Mouse (Mus musculus) naive thymus-derived CD4-positive, alpha-beta T cell, adult 5 months (primary cell): ENCODE measurements around the gene Gm18596. TPM values are rescaled to one million over a fixed set of nuclear protein-coding genes. Genes with fewer than 3 reads are reported as not detected.

Source experiments
- polyA plus RNA-seq: library from polyadenylated mRNA; unstranded; fragments of 100-300 nt; shearing (Covaris generic); gene quantifications from one replicate; pipeline ENCODE4 v1.2.1, GENCODE M21; 2017

Gm18596 gene
- polyA plus RNA-seq, result not detected

GRCm38 (mm10) chr10:77741924-77742688 is at the start of gene Gm18596:
TSS of gene Gm18596 (minus strand) at chr10:77742638.

GRCm38 (mm10) chr10:77787876-77788275 is 45.4 kb upstream of the Gm18596 start, which contains the start of gene Gm7137:
TSS of gene Gm7137 (minus strand) at chr10:77788200.

GRCm38 (mm10) chr10:77782442-77782841 is 40.0 kb upstream of the Gm18596 start, which contains the start of gene Gm3250:
TSS of gene Gm3250 (minus strand) at chr10:77782542.

DNA sequence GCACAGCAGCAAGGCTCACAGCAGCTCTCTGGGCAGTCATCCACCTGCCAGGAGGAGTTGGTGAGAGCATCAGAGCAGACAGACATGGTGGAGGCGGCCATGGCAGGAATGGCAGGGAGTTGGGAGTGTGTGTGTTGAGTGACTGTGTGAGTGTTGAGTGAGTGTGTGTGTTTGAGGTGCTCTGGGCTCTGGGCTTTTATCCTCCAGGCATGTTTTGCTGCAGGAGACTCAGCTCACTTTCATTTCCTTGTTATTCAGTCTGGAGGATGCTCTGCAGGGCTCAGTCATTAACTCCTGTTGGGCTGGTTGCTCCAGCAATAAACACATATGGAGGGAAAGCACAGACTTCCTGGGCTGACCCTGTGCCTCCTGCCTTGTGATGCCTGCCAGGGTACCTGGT is 34.4 kb upstream of the Gm18596 start, which contains the start of gene Gm7138:
Gene Gm7138, minus strand, starts transcription at position 101 of the 400 bp plus-strand sequence.

DNA sequence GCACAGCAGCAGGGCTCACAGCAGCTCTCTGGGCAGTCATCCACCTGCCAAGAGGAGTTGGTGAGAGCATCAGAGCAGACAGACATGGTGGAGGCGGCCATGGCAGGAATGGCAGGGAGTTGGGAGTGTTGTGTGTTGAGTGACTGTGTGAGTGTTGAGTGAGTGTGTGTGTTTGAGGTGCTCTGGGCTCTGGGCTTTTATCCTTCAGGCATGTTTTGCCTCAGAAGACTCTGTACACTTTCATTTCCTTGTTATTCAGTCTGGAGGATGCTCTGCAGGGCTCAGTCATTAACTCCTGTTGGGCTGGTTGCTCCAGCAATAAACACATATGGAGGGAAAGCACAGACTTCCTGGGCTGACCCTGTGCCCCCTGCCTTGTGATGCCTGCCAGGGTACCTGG is 28.8 kb upstream of the Gm18596 start, which contains the start of gene Gm3238:
Gene Gm3238, minus strand, starts transcription at position 101 of the 400 bp plus-strand sequence.

DNA sequence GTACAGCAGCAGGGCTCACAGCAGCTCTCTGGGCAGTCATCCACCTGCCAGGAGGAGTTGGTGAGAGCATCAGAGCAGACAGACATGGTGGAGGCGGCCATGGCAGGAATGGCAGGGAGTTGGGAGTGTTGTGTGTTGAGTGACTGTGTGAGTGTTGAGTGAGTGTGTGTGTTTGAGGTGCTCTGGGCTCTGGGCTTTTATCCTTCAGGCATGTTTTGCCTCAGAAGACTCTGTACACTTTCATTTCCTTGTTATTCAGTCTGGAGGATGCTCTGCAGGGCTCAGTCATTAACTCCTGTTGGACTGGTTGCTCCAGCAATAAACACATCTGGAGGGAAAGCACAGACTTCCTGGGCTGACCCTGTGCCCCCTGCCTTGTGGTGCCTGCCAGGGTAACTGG is 17.1 kb upstream of the Gm18596 start, which contains the start of gene Gm3233:
Gene Gm3233, minus strand, starts transcription at position 101 of the 400 bp plus-strand sequence.

GRCm38 (mm10) chr10:77751254-77751653 is 8.8 kb upstream of the Gm18596 start, which contains the start of gene Gm9736:
TSS of gene Gm9736 (minus strand) at chr10:77751354.

GRCm38 (mm10) chr10:77726186-77726585 is 16.3 kb downstream of the Gm18596 start, which contains the start of gene Gm10100:
TSS of gene Gm10100 (plus strand) at chr10:77726486.

DNA sequence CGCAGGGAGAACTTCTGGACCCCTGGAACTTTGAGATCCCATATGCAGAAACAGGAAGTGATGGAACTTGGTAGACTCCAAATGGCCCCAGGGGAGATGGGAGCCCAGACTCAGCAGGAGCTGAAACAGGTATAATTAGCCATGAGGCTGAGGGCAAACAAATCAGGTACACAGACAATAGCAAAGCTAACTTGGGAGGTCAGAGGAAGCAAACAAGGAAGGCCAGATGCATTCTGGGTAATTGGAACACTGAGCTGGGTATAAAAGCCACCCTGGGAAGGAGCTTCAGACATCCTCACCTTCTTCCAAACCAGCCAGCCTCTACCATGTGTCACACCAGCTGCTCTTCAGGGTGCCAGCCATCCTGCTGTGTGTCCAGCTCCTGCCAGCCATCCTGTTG is 22.1 kb downstream of the Gm18596 start, which contains the start of gene Krtap12-1:
Gene Krtap12-1, plus strand, starts transcription at position 301 of the 400 bp plus-strand sequence.

DNA sequence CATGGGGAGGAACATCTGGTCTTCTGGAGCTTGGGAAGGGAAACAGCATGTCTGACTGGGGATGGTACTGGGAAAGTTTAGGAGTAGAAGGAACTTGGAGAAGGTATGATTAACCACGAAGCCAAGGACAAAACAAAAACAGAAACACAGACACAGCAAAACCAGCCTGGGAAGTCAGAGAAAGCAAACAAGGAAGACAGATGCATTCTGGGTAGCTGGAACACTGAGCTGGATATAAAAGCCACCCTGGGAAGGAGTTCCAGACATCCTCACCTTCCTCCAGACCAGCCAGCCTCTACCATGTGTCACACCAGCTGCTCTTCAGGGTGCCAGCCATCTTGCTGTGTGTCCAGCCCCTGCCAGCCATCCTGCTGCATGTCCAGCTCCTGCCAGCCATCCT is 26.9 kb downstream of the Gm18596 start, which contains the start of gene Gm10142:
Gene Gm10142, plus strand, starts transcription at position 301 of the 400 bp plus-strand sequence.

GRCm38 (mm10) chr10:77711157-77711556 is 31.3 kb downstream of the Gm18596 start, which contains the start of gene Gm10024:
TSS of gene Gm10024 (plus strand) at chr10:77711457.

GRCm38 (mm10) chr10:77706326-77706725 is 36.1 kb downstream of the Gm18596 start, which contains the start of gene Gm10272:
TSS of gene Gm10272 (plus strand) at chr10:77706626.

GRCm38 (mm10) chr10:77697133-77697532 is 45.3 kb downstream of the Gm18596 start, which contains the start of gene Gm9508:
TSS of gene Gm9508 (minus strand) at chr10:77697233.

Other genes starting within 250 kb of the Gm18596 start
- 32.0 TPM for gene Fam207a, start 226.9 kb downstream of the Gm18596 start, polyA plus RNA-seq
- 374 TPM for gene Itgb2, start 212.4 kb downstream of the Gm18596 start, polyA plus RNA-seq
- 123 TPM for gene Pttg1ip, start 160.9 kb downstream of the Gm18596 start, polyA plus RNA-seq
- gene Sumo3, start 136.5 kb downstream of the Gm18596 start, polyA plus RNA-seq, result 113 TPM
- gene Gm49325, start 136.4 kb downstream of the Gm18596 start, polyA plus RNA-seq, result not detected
- 55.7 TPM for gene Ube2g2, start 120.4 kb downstream of the Gm18596 start, polyA plus RNA-seq
- not detected for gene Tspear, start 56.1 kb downstream of the Gm18596 start, polyA plus RNA-seq
- not detected for gene Gm19402, start 51.9 kb downstream of the Gm18596 start, polyA plus RNA-seq
- gene Gm9508, start 45.4 kb downstream of the Gm18596 start, polyA plus RNA-seq, result not detected
- gene Gm10272, start 36.0 kb downstream of the Gm18596 start, polyA plus RNA-seq, result not detected
- gene Gm10024, start 31.2 kb downstream of the Gm18596 start, polyA plus RNA-seq, result not detected
- not detected for gene Gm10142, start 26.8 kb downstream of the Gm18596 start, polyA plus RNA-seq
- not detected for gene Krtap12-1, start 22.0 kb downstream of the Gm18596 start, polyA plus RNA-seq
- gene Gm10100, start 16.2 kb downstream of the Gm18596 start, polyA plus RNA-seq, result not detected
- gene Gm9736, start 8.7 kb upstream of the Gm18596 start, polyA plus RNA-seq, result not detected
- gene Gm3233, start 17.0 kb upstream of the Gm18596 start, polyA plus RNA-seq, result not detected
- not detected for gene Gm3238, start 28.7 kb upstream of the Gm18596 start, polyA plus RNA-seq
- not detected for gene Gm7138, start 34.3 kb upstream of the Gm18596 start, polyA plus RNA-seq
- gene Gm3250, start 39.9 kb upstream of the Gm18596 start, polyA plus RNA-seq, result not detected
- gene Gm7137, start 45.6 kb upstream of the Gm18596 start, polyA plus RNA-seq, result not detected
- not detected for gene Gm9639, start 52.4 kb upstream of the Gm18596 start, polyA plus RNA-seq
- gene Gm19668, start 56.5 kb upstream of the Gm18596 start, polyA plus RNA-seq, result not detected
- gene Gm9507, start 69.2 kb upstream of the Gm18596 start, polyA plus RNA-seq, result not detected
- not detected for gene Gm2696, start 72.0 kb upstream of the Gm18596 start, polyA plus RNA-seq
- not detected for gene Krtap10-4, start 84.5 kb upstream of the Gm18596 start, polyA plus RNA-seq
- not detected for gene Krtap10-10, start 93.3 kb upstream of the Gm18596 start, polyA plus RNA-seq
- not detected for gene Gm36176, start 104.2 kb upstream of the Gm18596 start, polyA plus RNA-seq
- gene Gm10318, start 110.2 kb upstream of the Gm18596 start, polyA plus RNA-seq, result not detected
- gene Gm3285, start 119.3 kb upstream of the Gm18596 start, polyA plus RNA-seq, result not detected
- 0.11 TPM for gene Lrrc3, start 159.9 kb upstream of the Gm18596 start, polyA plus RNA-seq
- gene Trpm2, start 227.9 kb upstream of the Gm18596 start, polyA plus RNA-seq, result not detected
- 7.4 TPM for gene 1810043G02Rik, start 235.9 kb upstream of the Gm18596 start, polyA plus RNA-seq